Mouse (Mus musculus) retina, postnatal 7 days (tissue): ENCODE results near the gene Dnajb5.
A peak's percentile ranks its signal among the peaks of the same experiment; 100 is the strongest.

Experiments
- DNase-seq: peaks from one replicate; pipeline ENCODE4 v3.0.0-alpha.2; 2012; ENCODE audit warnings: low read depth, low spot score

Dnajb5 gene

DNA sequence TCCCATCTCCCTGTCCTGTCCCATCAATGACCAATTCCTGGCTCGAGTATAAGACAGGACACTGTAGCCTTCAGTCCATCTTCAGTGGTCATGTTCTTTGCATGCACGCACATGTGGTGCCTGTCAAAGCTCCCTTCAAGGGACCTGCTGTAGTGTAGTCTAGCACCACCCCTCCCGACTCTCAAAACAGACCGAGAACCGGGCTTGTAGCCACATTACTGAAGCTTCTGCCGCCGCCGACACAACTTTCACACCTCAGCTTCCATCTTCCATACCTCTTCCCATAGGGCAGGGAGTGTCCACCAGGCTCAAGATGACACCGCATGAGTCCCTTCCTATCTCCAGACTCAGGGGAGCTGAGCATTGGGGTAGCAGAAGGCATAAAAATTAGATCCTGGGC, 5.4 kb upstream of the Dnajb5 start:
- DNase-seq = no peak

DNA sequence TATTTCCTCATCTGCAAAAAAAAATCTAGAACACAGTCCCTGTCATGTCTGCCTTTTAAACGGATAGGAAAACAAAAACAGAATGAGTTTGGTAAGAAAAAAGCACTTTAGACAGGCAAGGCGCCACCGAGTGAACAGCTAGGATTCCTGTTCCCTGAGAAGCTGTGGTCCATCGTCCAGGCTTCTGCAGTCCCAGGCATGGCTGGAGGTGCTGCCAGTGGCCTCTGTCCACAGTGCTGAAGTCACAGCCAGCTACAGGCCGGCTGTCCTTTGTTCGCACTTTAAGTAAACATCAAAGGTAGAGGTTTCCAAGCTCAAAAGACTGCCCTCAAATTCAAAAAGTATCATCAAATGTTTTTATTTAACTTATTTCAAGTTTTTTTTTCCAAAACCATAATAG, 4.6 kb upstream of the Dnajb5 start:
- DNase-seq = no peak

DNA sequence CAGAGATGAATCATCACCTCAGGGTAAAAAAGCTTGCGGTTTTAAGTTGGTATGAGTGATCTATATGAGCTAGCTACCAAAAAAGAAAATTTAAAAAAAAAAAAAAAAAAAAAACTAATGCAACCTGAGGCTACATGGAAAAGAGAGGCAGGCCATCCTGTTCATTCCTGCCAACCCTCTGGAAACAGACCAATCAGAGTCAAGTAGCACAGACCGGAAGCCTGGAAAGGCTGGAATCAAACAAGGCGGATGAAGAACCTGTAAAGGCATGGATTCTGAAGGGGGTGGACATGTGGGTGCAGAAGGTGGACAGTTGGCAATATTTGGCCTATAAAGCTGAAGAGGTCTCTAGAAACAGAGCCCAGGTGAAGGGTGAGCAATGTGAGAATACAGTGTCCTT, 4.2 kb upstream of the Dnajb5 start:
- no peak for DNase-seq

DNA sequence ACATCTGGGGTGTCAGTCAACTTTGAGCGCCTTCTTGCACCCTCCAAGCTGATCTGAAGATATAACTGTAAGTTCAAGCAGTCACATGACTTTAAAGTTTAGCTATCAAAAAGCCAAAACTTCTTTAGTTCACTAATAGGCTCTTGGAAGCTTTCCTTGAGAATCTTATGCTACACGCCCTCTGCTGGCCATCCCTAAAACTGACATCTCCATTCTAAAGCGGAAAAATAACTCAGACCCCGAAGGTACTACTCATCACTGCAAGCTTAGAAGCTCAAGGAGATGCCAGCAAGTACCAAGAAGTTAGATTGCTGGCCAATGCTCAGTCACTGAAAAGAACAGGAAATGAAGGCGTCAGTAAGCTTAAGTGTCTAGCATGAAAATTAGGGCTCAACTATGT, 3.7 kb upstream of the Dnajb5 start:
- peak; percentile 49 for DNase-seq

DNA sequence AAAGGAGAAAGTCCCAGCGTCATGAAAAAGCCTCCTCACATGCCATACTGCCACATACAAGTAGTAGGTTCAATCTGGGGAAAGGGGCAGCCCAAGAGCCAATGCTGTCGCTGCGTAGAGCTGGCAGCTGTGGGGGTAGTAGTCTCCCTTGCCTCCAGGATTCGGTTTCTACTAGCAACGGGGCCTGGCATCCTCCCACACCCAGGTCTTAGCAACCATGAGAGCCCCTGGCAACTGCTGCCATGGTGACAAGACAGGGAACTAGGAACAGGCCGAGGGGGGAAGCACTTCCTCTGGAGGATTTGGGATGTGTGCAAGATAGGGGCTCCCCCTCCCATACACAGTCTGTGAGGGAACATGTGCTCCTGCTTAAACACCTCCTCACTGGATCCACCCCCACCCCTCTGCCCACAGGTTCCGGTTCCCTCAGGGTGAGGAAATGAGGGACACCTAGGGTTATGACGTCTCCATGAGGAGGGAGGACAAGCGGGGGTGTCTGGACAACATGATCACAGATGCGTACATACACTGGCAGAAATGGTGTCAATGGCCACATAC, 2.8 kb upstream of the Dnajb5 start:
- DNase-seq = peak; percentile 49

DNA sequence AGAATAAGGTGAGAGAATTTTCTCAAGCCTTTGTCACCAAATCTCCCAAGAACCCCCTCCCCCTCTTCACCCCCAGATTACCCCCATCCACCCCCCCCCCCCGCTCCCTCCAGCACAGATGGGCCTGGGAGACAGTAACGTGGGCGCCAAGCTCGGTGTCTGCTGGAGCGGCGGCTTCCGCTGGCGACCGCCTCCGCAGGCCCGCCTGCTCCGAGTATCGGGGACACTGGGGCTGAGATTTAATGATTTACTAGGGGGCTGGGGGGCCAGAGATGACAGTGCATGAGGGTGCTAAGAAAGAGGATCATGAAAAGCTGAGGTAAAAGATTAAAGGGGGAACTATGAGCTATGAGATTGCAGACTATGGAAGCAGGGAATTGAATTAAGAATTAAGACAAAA, 1.1 kb upstream of the Dnajb5 start:
- no peak for DNase-seq

DNA sequence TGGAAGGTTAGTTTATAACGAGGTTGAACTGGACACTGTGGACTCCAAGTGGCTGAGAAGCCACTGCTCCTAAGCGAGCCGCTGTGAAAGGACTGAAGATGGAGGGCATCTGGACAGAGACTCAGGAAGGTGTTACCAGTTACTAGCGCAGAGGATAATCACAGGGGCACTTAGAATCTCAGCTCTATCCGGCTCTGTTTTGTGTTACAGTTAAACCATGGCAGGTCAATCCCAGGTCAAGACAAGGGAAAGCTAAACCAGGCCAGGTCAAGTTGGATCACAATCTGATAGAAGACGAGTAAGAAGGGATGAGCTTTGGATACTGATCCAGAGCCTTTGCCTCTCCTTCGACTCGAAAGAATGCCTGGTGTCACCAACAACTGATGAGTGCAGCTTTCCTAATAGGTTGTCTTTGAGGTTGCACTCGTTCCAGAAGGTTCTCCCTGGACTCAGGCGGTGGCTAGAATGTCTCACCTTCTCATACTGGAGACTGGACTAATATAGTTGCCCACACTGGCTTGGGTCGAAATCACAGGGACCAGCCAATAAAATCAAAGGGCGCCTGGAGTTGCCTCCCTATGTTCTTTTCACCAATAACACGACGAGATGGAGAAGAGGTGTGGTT, 451 bp upstream of the Dnajb5 start:
- no peak for DNase-seq

DNA sequence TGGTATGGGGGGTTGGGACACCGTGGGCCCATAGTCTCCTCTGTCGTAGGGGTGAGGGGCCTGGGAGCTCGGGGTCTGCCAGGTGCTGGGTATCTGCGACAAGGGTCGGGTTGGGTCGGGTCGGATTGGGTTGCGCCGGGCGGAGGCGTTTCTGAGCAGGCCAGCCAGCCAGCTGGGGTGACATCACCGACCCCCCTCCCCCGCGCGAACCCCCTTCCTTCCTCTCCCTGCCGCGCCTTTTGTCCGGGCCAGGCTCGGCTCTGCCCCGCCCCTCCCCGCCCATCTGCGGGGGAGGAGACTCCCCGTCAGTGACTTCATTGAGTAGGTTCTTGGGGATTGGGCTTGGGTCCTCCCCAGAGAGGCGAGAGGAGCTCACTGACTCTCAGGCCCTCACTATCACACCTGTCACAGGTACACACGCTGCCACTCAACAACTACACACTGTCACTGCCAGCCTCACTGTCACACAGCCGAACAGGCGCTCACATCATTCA, 498 bp downstream of the Dnajb5 start:
- peak; percentile 54 for DNase-seq

DNA sequence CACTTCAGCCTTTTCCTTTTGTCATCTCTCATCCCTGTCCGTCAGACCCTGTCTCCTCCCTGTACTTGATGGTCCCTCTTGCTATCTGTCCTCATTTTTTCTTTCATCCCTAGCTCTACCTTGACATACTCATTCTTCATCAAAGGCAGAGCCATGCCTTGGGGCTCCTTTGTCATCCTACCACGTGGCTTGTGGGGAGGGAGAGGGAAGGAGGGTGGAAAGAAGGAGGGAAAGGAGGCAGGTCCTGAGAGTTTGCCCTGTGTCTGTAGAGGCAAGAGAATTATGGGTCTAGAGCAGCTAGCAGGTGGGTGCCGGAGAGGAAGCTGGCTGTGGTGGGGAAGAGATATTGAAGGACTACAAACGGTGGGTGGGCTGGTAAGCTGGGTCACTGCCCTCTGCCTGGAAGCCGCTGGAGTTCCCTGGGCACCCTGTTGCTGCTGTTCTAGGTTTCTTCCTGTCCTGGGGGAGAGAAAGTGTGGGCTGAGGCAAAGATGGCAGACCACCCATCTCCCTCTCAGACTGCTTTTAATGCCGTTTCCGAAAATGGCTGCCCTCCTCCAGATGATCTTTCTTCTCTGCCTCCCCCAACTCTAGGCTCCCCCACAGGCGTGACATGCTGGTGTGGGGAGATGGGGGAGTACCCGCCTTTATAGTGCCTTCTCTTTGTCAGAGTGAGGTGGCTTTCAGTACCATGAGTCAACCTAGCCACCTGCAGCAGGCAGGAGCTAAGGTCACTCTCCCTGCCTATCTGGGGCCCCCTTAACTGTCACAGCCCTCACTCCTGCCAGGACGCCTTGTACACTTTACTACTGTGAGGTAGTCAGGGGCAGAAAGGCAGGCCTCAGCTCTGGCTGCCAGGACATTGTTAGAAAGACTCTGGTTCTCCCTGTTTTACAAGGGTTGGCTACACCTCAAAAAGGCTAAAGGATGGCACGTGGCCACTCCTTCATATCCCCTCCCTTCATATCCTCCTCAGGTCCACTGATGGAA, 1.9 kb downstream of the Dnajb5 start:
- no peak for DNase-seq

DNA sequence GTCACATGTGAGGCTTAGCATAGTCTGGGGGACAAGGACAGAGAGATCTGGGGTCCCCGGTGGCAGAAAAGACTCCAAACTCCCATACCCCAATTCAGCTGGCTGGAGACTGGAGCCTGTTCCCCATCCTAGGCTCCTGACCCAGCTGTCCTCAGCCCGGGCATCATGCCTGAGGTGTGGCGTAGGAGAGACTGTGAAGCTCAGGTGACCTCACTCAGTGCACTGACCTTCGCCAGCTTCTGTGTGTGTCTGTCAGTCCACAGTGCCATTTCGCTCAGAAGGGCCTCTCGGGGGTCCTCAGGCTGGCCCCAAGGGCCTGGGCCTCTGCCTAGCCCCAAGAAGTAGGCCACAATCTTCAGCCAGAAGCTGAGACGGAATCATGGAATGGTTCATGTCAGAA, 2.9 kb downstream of the Dnajb5 start:
- DNase-seq = no peak

DNA sequence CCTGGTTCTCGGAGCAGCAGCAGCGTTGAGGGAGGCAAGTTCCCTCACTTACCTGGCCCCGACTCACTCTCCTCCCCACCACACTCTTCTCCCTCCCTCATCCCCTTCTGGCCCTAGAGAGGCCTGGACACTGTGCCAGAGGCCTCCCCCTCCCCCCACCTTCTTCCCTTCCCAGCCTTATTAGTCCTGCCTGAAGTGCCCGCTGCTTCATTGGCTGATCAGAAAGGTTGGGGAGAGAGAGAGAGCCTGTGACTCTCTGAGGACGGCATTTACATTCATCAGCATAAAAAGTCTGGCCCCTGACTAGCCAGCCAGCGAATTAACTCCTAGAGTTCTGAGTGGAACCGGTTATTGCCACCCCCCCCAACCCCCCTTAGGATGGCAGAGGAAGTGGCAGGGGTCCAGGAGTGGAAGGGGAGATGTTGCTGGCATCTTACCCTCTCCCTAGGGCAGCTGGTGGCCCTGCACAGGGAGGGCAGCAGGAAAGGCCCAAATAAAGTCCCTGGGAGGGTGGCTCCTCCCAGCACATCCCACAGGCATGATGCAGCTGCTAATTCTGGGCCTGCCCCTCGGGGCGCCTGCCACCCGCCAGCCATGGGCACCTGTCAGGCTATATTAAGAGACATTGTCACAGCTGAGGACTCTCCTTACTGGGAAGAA, 4.0 kb downstream of the Dnajb5 start:
- no peak for DNase-seq

DNA sequence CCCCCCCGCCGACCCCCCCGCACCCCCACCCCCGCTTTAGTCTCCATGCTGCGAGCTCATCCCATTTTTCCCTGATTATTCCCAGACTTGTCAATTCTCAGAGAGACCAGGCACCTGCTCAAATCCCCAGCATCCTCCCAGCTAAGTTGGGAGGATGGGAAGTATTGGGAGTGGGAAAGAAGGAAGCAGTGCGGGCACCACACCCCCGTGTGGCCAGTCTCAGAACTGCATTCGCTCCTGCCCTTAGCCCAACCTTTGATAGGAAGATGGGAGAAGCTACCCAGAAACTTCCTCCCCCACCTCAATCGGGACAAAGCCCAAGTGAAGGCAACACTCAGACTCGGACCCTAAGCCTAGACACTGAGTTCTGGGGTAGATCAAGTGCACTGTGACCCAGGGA, 4.7 kb downstream of the Dnajb5 start:
- peak; percentile 55 for DNase-seq

DNA sequence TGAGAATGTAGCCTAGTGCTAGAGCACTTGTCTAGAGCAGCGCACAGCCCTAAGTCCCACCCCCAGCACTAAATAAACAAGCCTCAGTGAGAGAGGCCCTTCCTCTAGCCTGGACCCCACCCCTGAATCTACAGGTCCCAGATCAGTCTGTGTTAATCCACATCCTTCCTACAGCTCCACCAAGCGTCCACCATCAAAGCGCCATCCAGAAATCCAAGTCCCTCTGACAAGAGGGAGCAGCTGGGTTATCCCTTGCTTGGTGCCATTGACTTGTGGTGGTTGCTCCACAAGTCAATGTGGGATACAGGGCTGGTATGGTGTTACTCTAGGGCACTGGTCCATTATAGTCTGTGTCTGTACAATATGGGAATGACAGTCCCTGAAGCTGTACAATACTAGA, 5.6 kb downstream of the Dnajb5 start:
- no peak for DNase-seq

DNA sequence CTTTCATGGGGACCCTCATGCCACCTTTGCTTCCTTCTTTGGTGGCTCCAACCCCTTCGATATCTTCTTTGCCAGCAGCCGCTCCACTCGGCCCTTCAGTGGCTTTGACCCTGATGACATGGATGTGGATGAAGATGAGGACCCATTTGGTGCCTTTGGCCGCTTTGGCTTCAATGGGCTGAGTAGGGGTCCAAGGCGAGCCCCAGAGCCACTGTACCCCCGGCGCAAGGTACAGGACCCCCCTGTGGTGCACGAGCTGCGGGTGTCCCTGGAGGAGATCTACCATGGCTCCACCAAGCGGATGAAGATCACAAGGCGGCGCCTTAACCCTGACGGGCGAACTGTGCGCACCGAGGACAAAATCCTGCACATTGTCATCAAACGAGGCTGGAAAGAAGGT, 7.0 kb downstream of the Dnajb5 start:
- no peak for DNase-seq

DNA sequence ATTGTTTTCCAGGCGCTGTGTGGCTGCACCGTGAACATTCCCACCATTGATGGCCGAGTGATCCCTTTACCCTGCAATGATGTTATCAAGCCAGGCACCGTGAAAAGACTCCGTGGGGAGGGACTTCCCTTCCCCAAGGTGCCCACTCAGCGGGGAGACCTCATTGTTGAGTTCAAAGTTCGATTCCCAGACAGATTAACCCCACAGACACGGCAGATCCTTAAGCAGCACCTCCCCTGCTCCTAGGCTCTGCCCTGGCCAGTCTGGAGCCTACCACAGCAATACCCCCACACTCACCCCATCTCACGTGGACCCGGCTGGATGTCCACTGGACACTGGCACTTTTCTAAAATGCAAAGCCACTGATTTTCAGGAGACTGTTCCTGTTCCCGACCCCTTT, 7.7 kb downstream of the Dnajb5 start:
- no peak for DNase-seq

DNA sequence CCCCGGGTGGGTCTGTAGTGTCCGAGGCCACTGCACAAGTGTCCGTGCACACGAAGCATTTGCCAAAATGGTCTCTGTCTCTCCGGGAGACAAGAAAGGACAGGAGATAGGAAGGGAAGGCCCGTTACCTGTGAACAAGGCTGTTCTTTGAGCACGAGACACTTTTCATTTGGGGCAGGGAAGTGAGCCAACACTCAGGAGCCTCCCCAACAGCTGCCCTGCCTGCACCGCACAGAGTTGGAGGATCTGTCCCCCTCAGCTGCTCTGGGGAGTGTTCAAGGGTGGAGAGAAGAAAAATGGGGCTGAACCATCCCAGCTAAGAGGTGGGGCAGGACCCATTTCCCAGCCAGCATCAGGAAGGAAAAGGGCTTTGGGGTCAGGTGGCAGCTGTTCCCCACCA, 8.4 kb downstream of the Dnajb5 start:
- DNase-seq = no peak

DNA sequence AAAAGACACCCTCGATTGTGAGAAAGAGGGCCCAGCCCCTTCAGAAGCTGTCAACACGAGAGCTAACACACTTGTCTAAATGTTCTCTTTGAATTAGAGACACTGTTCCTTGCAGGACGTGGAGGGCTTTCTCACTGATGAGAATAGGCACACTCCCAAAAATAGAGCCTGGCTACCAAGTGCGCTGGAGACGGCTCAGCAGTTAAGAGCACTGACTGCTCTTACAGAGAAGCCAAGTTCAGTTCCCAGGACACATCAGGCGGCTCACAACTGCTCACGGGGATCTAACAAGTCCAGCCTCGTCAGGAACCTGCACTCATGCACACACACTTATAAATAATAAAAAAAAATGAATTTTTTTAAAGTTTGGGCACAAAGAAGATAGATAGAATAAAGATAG, 9.3 kb downstream of the Dnajb5 start:
- no peak for DNase-seq

DNA sequence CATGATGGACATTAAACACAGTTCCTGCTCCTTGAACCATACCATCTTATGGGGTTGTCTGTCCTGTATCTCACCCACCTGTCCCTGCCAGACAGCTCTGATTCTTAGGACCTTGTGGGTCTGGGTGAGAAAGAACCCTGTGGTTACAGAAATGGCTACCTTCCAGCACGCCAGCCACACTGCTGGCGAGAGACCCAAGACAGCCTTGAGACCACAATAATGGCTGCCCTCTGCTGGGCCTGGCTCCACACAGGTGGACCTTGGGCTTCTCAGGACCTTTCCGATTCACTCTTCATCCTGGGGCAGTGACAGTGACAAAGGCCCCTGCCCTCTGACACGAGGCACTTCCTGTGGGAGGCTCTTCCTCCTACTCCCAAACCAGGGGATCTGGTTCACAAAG, 9.8 kb downstream of the Dnajb5 start:
- no peak for DNase-seq

DNA sequence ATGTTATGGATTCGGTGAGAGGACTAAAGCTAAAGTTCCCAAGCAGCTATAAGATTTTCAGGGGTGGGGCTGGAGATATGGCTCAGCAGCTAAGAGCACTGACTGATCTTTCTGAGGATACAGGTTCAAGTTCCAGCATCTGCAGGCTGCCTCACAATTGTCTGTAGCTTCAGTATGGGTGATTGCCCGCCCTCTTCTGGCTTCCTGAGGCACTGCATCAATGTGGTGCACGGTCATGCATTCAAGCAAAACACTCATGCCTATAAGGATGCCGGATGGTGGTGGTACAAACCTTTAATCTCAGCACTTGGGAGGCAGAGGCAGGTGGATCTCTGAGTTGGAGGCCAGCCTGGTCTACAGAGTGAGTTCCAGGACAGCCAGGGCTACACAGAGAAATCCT, 12.0 kb downstream of the Dnajb5 start:
- DNase-seq = peak; percentile 43

DNA sequence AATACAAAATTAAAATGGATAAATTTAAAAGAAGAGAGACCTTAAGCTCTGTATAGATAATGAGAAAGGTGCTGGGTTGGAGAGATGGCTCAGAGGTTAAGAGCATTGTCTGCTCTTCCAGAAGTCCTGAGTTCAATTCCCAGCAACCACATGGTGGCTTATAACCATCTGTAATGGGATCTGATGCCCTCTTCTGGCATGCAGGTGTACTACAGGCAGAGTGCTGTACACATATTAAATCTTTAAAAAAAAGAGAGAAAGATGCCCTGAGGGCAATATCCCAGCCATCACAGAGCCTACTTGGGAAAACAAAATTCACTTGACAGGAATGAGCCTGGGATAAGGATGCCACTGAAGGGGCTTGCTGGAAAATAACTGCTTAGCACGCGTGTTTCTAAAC, 13.9 kb downstream of the Dnajb5 start:
- no peak for DNase-seq

DNA sequence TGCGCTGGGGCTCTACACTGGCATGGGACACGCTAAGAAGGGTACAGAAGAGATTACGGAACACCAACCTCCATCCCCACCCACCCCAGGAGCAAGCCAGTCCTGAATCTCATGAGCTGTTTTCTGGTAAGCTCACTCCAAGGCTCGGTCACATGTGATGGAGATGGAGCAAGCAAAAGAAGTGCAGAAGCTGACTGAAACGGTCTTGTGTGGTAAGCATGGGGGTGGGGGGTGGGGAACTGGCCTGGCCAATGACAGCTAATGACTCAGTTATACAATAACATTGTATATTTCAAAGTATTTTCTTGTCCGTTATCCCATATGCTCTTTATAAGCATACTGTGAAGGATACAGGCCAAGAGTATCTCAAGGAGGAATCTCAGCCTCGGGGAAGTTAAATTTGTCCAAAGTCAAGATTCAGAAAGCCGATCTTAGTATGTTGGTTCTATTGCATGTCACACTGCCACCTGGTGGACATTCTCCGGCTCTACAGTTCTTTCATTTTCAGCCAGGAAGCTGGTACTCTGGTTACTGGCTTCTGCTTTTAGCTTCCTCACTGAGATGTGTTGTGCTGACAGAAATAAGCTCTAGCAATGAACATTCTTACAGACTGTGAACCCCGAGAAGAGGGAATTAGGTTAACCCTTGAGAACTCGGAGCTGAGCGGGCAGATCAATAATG, 15.6 kb downstream of the Dnajb5 start:
- DNase-seq = peak; percentile 55

DNA sequence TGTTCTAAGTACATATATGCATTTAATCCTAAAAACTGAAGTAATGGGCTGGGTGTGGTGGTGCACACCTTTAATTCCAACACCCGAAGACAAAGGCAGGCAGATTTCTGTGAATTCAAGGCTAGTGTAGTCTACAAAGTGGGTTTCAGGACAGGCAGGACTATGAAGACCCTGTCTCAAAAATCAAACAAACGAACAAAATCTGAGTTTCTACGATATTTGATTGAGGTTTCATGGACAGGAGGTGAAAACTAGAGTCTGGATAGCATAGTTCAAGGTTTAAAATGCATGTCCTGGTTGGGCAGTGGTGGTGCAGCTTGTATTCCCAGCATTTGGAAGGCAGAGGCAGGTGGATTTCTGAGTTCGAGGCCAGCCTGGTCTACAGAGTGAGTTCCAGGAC, 19.7 kb downstream of the Dnajb5 start, which contains the start of gene 1700022I11Rik:
Gene 1700022I11Rik (plus strand): TSS at position 301 of the 400 bp plus-strand sequence.
- DNase-seq = no peak
